27 mouse cellular contexts compared by ENCODE assay signal in genomic region chr1:170560768-170561167, GRCm38 (mm10). TPM values are rescaled to one million over a fixed set of nuclear protein-coding genes. Genes with fewer than 3 reads are reported as not detected.
A peak's percentile ranks its signal among the peaks of the same experiment; 100 is the strongest.
DNase-seq lines count a peak whose midpoint lies in the region; ATAC-seq and TF ChIP-seq lines count a peak whose summit lies in the region.
"Had no signal": no experiment of that assay in that cellular context is flagged by ENCODE, and none has a peak within 500 bp of the region (broad histone marks: within the 10 kb centered on the region; RNA-seq: fewer than 3 reads in every experiment).

No protein-coding gene starts in this region.

- WGBS in heart, adult 2 months: 54% methylated on average over 3 of the region's 3 CpGs
- 83% methylated on average over 3 of the region's 3 CpGs for WGBS in lung, embryonic 14.5 days
- 65% methylated on average over 3 of the region's 3 CpGs for WGBS in lung, adult 2 months
- 83% methylated on average over 3 of the region's 3 CpGs for WGBS in hindbrain, embryonic 12.5 days
- 73% methylated on average over 3 of the region's 3 CpGs for WGBS in forebrain, embryonic 16.5 days

- H3K79me2 ChIP-seq in heart, adult 2 months (replicated peaks; ENCODE audit: control insufficient read depth, insufficient read depth, low read length): no peaks in the 10 kb centered on the region

- peak; percentile 70 for DNase-seq in heart, adult 11 months
- DNase-seq in heart, adult 2 months: no peak
- peak; percentile 36 for DNase-seq in lung, embryonic 14.5 days
- no peak for DNase-seq in lung, adult 2 months
- peak; percentile 48 for DNase-seq in lung, postnatal 10 days
- no peak for DNase-seq in B cell, adult 2 months
- DNase-seq: cerebellum, adult 8-10 months; cerebellum, postnatal 25 days; gastrocnemius, postnatal 10 days; heart, postnatal 36 days; right cerebral cortex, postnatal 25 days; spleen, adult 18-20 months; thymus, postnatal 14 days had no signal

- no peak overlapping the region for H3K4me3 ChIP-seq in heart, adult 2 months
- no peak overlapping the region for H3K4me3 ChIP-seq in lung, embryonic 14.5 days (ENCODE audit: low read depth, low read length)
- H3K4me3 ChIP-seq in lung, adult 2 months (replicated peaks; ENCODE audit: extremely low read depth, low read depth, low read length): no peak overlapping the region
- H3K4me3 ChIP-seq in hindbrain, embryonic 12.5 days: no peak overlapping the region
- no peak overlapping the region for H3K4me3 ChIP-seq in forebrain, embryonic 16.5 days (replicated peaks; ENCODE audit: low read length)
- H3K4me3 ChIP-seq: embryonic facial prominence, embryonic 10.5 days; embryonic facial prominence, embryonic 15.5 days; forebrain, embryonic 12.5 days; hindbrain, embryonic 13.5 days; layer of hippocampus, adult 2 months; limb, embryonic 13.5 days; midbrain, embryonic 15.5 days had no signal

- TF ChIP-seq POLR2A in heart, adult 2 months (IDR thresholded peaks at IDR 0.05; ENCODE audit: insufficient read depth, low read depth, low read length): no peak
- TF ChIP-seq POLR2A in lung, adult 2 months (IDR thresholded peaks at IDR 0.05; ENCODE audit: borderline replicate concordance, extremely low read depth, low read depth, low read length): no peak

- no peaks in the 10 kb centered on the region for H3K9me3 ChIP-seq in lung, embryonic 14.5 days (ENCODE audit: low read depth, low read length)
- H3K9me3 ChIP-seq in hindbrain, embryonic 12.5 days (replicated peaks): no peaks in the 10 kb centered on the region; the same call in 1 of the 2 replicates
- H3K9me3 ChIP-seq in forebrain, embryonic 16.5 days (ENCODE audit: control insufficient read depth, low read length): no peaks in the 10 kb centered on the region
- H3K9me3 ChIP-seq: embryonic facial prominence, embryonic 10.5 days; embryonic facial prominence, embryonic 15.5 days; forebrain, embryonic 12.5 days; hindbrain, embryonic 13.5 days; limb, embryonic 13.5 days; midbrain, embryonic 15.5 days had no signal

- no peak overlapping the region for H3K4me2 ChIP-seq in lung, embryonic 14.5 days
- no peak overlapping the region for H3K4me2 ChIP-seq in hindbrain, embryonic 12.5 days (replicated peaks)
- H3K4me2 ChIP-seq in forebrain, embryonic 16.5 days (ENCODE audit: low read length): no peak overlapping the region
- H3K4me2 ChIP-seq: embryonic facial prominence, embryonic 15.5 days; forebrain, embryonic 12.5 days; heart, embryonic 11.5 days; hindbrain, embryonic 13.5 days; limb, embryonic 13.5 days; liver, embryonic 11.5 days; midbrain, embryonic 15.5 days had no signal

- intact Hi-C loops in heart, adult 2 months (cut with DNase I): no loop called here

- no peak for ATAC-seq in lung, embryonic 14.5 days (ENCODE audit: insufficient read depth)
- no peak for ATAC-seq in hindbrain, embryonic 12.5 days (ENCODE audit: low FRiP score)
- no peak for ATAC-seq in forebrain, embryonic 16.5 days
- ATAC-seq: CD4-positive, CD25-positive, alpha-beta regulatory T cell, adult 4 months; intestine, postnatal 0 days; midbrain, embryonic 15.5 days had no signal

- no peaks in the 10 kb centered on the region for H3K36me3 ChIP-seq in heart, adult 2 months (ENCODE audit: control insufficient read depth, insufficient read depth, low read length)
- no peaks in the 10 kb centered on the region for H3K36me3 ChIP-seq in lung, embryonic 14.5 days (ENCODE audit: insufficient read depth)
- H3K36me3 ChIP-seq in hindbrain, embryonic 12.5 days: no peaks in the 10 kb centered on the region
- H3K36me3 ChIP-seq in forebrain, embryonic 16.5 days (ENCODE audit: control insufficient read depth, insufficient read depth): no peaks in the 10 kb centered on the region
- H3K36me3 ChIP-seq: embryonic facial prominence, embryonic 10.5 days; embryonic facial prominence, embryonic 15.5 days; forebrain, embryonic 12.5 days; hindbrain, embryonic 13.5 days; limb, embryonic 13.5 days; midbrain, embryonic 15.5 days had no signal

- TF ChIP-seq CTCF in heart, adult 2 months (IDR thresholded peaks at IDR 0.05): no peak
- no peak for TF ChIP-seq CTCF in lung, embryonic 14.5 days (IDR thresholded peaks at IDR 0.05; ENCODE audit: low read depth)
- TF ChIP-seq CTCF in lung, adult 2 months (IDR thresholded peaks at IDR 0.05; ENCODE audit: insufficient read depth, low read length): no peak

- TF ChIP-seq EP300 in heart, adult 2 months (IDR thresholded peaks at IDR 0.05; ENCODE audit: insufficient read depth, low read depth, low read length): no peak

- no peak overlapping the region for H3K27ac ChIP-seq in heart, adult 2 months
- H3K27ac ChIP-seq in lung, embryonic 14.5 days (ENCODE audit: low read depth): no peak overlapping the region
- no peak overlapping the region for H3K27ac ChIP-seq in hindbrain, embryonic 12.5 days
- no peak overlapping the region for H3K27ac ChIP-seq in forebrain, embryonic 16.5 days (ENCODE audit: low read length)
- H3K27ac ChIP-seq: embryonic facial prominence, embryonic 10.5 days; embryonic facial prominence, embryonic 15.5 days; forebrain, embryonic 12.5 days; hindbrain, embryonic 13.5 days; layer of hippocampus, adult 2 months; limb, embryonic 13.5 days; macrophage; midbrain, embryonic 15.5 days had no signal

- H3K9ac ChIP-seq in heart, adult 2 months (ENCODE audit: low read depth, low read length): no peak overlapping the region
- H3K9ac ChIP-seq in lung, embryonic 14.5 days: no peak overlapping the region
- H3K9ac ChIP-seq in hindbrain, embryonic 12.5 days: no peak overlapping the region
- no peak overlapping the region for H3K9ac ChIP-seq in forebrain, embryonic 16.5 days (replicated peaks; ENCODE audit: low read depth, low read length)
- H3K9ac ChIP-seq: embryonic facial prominence, embryonic 15.5 days; forebrain, embryonic 12.5 days; hindbrain, embryonic 13.5 days; limb, embryonic 13.5 days; midbrain, embryonic 15.5 days had no signal

- no peaks in the 10 kb centered on the region for H3K27me3 ChIP-seq in heart, adult 2 months (ENCODE audit: control insufficient read depth, insufficient read depth, low read length)
- no peaks in the 10 kb centered on the region for H3K27me3 ChIP-seq in lung, embryonic 14.5 days (ENCODE audit: insufficient read depth, low read length)
- H3K27me3 ChIP-seq in hindbrain, embryonic 12.5 days: no peaks in the 10 kb centered on the region
- no peaks in the 10 kb centered on the region for H3K27me3 ChIP-seq in forebrain, embryonic 16.5 days (replicated peaks; ENCODE audit: control insufficient read depth, insufficient read depth, low read length)
- H3K27me3 ChIP-seq: embryonic facial prominence, embryonic 15.5 days; forebrain, embryonic 12.5 days; hindbrain, embryonic 13.5 days; limb, embryonic 13.5 days; midbrain, embryonic 15.5 days had no signal

- no peaks in the 10 kb centered on the region for H3K4me1 ChIP-seq in heart, adult 2 months (ENCODE audit: control insufficient read depth, insufficient read depth, low read length)
- H3K4me1 ChIP-seq in lung, embryonic 14.5 days (ENCODE audit: insufficient read depth): no peaks in the 10 kb centered on the region
- H3K4me1 ChIP-seq in lung, adult 2 months (ENCODE audit: control insufficient read depth, insufficient read depth, low read length): peaks cover 4% of the 10 kb centered on the region
- no peaks in the 10 kb centered on the region for H3K4me1 ChIP-seq in hindbrain, embryonic 12.5 days
- H3K4me1 ChIP-seq in forebrain, embryonic 16.5 days (replicated peaks; ENCODE audit: control insufficient read depth, insufficient read depth, low read length): no peaks in the 10 kb centered on the region
- H3K4me1 ChIP-seq: embryonic facial prominence, embryonic 10.5 days; embryonic facial prominence, embryonic 15.5 days; forebrain, embryonic 12.5 days; hindbrain, embryonic 13.5 days; limb, embryonic 13.5 days; midbrain, embryonic 15.5 days had no signal

RNA-seq across cellular contexts. Expression of gene Nos1ap, which starts 28.9 kb away (rescaled TPM):
- total RNA-seq in heart, adult 2 months (2021): 10 to 100 TPM; 22.0 to 24.0 TPM
- 10.7 and 11.5 TPM in 2 replicates for polyA plus RNA-seq in heart, adult 2 months (2012; rRNA removed)
- 7.9 and 9.8 TPM in 2 replicates for polyA plus RNA-seq in lung, embryonic 14.5 days (2014; fragmentation: Nextera tagmentation; extraction: Ambion mirVana)
- 17.7 and 28.9 TPM in 2 replicates for polyA plus RNA-seq in lung, adult 2 months (2012; rRNA removed)
- 15.5 and 22.7 TPM in 2 replicates for polyA plus RNA-seq in hindbrain, embryonic 12.5 days (2016; fragmentation: Nextera tagmentation; extraction: Ambion mirVana)
- polyA plus RNA-seq in forebrain, embryonic 16.5 days (2015; fragmentation: Nextera tagmentation; extraction: Ambion mirVana): 20.9 and 26.9 TPM in 2 replicates

Comparison
In these comparisons a context has a peak if more than half of its experiments do, and no peak if none do; other contexts are left out.
1. DNase-seq: peak in heart, adult 11 months (single experiment), lung, embryonic 14.5 days (single experiment) and lung, postnatal 10 days (single experiment); none in heart, adult 2 months (0 of 2), lung, adult 2 months (single experiment) and B cell, adult 2 months (0 of 2).